Mouse (Mus musculus): Measurements from ENCODE around the gene Nkd1.

DNA sequence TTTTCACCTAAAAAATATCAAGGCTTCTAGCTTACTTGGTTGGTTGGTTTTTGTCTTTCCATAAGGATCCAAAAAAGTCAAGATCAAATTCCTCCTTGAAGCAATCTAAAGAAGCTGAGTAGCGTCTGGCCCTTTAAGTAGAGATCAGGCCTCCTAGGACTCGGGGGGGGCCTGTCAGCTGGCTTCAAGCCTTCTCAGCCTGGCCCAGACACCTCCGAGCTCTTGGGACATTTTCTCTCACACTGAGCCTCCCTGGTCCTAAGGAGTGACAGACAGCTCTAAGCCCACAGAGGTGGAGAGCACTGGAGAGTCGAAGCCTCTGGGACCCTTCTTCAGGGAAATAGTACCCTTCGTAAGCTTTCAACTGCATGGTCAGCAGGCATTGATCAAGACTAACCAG lies 77.4 kb downstream of the Nkd1 start:
- TF ChIP-seq CTCF (IDR thresholded peaks at IDR 0.05; ENCODE audit: low read depth) = no peak
- no peak for TF ChIP-seq EP300 (optimal IDR thresholded peaks at IDR 0.05)
